Mouse (Mus musculus) inflammation-experienced regulatory T-cells, adult 6 months (primary cell): ENCODE measurements at regions not wholly inside any gene's neighbourhood (a gene's known extent, or its start where the extent isn't known, plus 50 kb on each side); places are given as distances from the start of the nearest gene placed in this dataset.

ENCODE experiments used
- ATAC-seq: one replicate; pipeline ENCODE4 v1.8.0; 2017

DNA sequence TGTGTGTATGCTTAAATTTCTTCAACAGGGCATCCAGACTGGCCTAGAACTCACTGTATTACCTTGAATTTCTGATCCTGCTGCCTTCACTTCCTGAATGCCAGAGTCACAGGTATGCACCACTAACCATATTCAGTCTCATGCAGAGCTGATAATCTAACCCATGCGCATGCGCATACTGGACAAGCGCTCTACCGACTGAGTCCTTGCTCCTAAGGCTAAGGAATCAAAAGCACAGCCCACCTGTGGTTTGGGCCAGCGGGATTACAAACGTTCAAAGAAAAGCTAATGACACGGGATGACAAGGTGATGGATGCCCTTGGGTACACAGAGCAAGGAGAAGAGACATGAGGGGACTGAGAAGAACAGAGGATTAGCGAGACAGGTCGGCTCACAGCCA lies 160.5 kb downstream of the Zfp36l2 start:
- no peak for ATAC-seq

DNA sequence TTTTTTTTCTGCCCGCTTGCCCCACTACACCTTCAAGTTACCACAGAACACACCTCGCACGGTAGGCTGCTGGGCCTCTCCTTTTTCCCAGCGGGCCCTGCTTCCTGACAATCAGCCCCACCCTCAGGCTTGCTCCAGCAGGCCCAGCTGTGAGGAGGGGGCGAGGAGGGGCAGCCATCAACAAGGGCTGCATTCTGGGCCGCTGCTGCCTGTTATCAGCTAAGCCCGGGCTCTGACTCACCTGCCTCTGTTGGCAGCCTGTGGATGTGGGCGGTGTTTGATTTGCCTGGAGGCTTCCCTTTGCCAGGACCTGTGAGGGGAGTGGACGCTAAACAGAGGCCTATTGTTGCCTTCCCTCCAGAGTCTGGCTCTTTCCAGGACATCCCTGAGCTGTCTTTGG lies 161.6 kb downstream of the Zfp36l2 start:
- peak; percentile 44 for ATAC-seq

DNA sequence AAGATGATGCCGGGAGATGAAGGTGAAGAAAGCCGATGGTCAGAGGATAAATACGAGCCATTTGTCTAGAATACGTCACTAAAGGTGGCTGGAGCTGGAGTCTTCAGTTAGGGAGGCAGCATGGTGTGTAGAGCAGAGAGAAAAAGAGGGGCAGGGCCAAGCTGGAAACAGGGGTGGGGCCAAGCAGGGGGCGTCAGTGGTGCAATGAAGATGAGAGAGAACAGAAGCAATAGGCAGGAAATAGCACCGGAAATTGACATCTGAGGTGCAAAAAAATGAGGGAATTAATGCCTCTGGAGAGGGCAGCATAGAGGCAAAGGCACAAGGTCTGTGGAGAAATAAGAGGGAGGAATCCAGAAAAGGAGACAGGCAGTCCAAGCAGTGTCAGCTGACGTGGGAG lies 165.4 kb downstream of the Zfp36l2 start:
- ATAC-seq, result peak; percentile 71

DNA sequence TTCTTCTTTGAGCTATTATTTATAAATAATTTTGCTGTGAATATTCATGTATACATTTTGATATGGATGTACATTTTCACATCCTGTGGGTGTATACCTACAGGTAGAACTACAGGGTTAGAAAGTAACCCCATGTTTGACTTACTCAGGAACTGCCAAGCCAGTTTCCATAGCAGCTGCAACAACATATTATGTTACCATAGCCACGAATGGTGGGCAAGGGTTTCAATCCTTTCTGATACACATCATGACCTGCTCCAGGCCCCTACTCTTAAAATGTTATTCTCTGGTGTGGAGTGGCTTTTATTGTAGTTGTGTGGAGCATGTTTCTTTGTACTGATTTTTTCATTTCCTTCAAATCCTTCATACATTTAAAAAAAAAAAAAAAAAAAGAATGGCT lies 168.9 kb downstream of the Zfp36l2 start:
- ATAC-seq, result no peak

DNA sequence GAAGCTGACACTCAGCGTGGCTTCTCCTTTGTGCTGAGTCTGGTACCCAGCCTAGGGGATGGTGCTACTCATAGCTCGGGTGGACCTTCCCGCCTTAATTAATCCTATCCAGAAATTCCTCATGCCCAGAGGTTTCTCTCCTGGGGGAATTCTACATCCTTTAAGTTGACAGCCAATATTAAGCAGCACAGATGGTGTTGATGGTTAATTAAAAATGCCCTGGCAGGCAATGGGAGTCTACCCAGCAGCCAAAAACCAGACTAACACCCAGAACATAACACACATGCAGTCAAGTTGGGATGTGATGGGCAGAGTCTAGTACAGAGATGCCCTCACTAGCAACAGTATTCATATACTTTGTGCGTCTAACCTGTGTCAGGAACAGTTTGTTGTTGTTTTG lies 169.9 kb downstream of the Zfp36l2 start:
- no peak for ATAC-seq

DNA sequence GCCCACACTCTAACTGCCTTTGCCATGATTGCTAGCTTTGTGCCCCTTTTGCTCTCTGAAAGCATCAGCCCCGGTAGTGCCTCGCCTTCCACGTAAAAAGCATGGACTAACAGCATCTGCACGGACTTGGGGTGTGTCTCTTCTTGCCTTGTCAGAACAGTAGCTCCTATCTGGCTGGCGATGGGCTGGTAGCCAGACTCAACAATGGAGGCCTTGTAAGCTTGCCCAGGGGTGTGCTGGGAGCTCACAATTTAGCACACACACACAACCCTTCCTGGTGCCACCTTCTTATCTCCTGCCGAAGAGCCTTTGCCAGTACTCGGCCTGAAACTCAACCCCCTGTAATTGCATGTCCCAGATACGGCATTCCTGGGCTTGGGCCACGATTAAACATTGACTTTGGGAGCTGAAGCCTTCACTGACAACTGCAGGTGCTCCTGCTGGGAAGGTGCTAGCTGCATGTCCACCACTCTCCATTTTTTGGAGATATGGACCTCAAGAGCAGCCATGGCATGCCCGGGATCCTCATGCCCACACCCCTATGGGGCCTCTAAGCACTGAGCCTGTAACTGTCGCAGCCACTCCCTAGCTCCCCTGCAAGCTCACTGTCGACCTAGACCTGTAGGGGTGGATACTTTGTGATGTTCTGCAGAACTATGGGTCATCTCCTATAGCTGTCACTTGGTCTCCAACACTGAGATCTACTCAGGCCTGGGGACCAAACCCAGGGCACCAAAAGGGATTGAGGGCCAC lies 166.7 kb upstream of the Haao start:
- ATAC-seq, result no peak

DNA sequence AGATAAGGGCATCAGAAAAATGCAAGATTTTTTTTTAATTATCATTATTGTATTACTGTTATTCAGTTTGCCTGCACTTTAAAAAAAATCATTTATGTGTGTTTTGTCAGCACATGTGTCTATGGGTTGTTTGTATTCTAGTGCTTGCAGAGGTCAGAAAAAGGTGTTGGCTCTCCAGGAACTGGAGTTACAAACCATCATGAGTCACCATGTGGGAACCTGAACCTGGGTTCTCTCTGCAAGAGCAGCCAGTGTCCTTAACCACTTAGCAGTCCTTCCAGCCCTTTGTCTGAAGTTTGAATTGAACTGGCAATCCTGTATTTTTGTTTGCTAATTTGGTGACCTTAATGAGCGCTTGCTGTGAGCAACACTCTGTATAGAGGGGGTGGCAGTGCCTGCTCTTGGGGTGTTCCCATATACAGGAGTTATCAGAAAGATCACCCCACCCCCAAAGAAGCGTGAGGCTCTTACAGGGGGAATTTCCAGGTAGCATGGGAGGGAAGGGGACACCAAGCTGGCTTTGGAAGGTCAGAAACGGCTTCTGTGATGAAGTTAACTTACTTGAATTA lies 162.8 kb upstream of the Haao start:
- no peak for ATAC-seq

DNA sequence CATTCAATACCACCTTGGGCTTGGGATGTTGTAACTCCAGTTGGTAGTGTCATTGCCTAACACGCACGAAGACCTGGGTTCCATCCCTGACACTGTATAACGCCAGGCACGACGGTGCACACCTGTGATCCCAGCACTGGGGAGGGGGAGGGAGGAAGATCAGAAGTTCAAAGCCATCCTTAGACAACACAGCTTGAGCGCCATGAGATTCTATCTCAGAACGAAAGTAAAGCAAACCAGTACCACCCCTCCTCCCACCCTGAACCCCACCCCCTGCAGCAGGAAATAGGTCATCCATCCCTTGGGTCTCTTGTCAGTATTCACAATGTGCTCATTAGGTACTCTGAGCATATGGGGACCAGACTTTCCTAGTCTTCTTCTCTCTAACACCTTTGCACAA lies 162.2 kb upstream of the Haao start:
- peak; percentile 67 for ATAC-seq

DNA sequence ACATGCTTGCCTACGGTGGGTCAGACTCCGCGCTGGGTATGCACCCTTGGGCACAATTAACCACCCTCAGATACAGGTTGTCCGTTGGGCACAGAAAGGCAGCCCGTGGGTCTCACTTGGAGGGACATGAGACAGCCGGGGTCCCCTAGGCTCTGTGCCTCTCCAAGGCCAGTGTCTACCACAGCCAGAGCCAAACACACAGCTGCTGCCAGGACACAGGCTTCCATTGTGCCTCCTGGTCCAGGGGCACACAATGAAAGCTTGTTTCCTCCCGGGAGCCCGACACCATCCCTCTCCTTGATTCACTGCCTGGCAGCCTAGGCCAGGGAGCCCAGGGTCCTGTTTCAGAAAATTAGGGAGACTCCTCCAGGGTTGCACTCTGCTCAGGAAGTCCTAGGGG lies 161.4 kb upstream of the Haao start:
- no peak for ATAC-seq

DNA sequence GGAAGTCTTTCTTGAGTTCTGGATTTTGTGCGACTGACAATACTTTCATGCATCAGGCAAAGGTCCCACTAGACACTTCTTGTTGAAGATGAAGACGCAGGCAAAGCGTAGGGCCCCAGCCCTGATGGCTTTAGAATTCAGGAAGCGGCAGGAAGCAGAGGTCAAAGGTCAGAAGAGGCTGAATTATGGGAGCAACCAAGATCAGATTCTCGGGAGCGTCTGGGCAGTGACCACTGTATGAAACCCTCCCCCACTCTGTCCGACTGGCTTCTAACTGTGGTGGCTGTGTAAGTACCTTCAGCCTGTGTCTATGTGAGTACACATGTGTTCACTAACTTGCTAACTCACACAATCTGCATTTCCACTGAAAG lies 160.9 kb upstream of the Haao start:
- no peak for ATAC-seq

DNA sequence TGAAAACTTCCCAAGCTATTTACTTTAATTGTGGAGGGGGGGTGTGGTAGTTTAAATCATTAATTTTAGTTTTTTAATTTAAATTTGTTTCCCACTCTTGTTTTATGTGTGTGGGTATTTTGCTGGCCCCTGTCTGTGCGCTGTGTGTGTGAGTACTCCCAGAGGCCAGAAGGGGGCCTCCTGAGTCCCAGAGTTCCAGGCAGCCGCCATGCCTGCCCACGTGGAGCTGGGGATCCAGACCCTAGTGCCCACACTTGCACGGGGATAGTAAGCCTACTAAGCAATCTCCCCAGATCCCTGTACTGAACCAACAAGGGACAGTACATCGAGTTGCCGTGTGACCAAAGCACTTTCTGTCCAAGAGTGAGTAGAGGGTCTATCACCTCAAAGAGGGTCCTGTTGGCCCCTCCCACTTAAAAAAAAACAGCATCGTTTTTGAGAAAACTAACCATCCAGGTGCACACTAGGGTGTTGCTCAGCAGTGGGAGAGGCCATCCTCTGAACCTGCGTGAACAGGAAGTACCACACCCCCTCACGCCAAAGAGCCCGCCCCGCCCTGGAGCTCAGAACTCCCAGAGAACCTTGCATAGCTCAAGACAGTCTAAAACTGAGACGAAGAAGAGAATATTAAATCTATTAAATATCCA lies 160.4 kb upstream of the Haao start:
- peak; percentile 68 for ATAC-seq

DNA sequence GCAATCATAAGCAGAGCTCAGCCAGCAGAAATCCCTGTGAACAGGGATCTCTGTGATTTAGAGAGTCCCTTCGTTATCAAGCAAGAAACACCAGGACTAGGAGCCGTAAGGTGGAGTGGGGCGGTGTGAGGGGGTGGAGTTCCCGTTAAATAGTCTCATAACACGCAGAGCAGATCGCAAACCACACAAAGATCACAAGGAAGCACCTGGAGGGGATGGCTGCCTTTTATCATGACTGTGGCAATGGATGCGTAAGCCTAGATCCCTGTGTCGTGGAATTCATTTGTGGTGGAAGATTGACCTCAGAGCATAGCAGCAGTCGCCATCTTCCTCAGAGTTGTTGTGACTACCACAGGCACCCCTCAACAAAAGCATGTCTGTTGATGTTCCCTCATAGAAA lies 159.0 kb upstream of the Haao start:
- no peak for ATAC-seq

DNA sequence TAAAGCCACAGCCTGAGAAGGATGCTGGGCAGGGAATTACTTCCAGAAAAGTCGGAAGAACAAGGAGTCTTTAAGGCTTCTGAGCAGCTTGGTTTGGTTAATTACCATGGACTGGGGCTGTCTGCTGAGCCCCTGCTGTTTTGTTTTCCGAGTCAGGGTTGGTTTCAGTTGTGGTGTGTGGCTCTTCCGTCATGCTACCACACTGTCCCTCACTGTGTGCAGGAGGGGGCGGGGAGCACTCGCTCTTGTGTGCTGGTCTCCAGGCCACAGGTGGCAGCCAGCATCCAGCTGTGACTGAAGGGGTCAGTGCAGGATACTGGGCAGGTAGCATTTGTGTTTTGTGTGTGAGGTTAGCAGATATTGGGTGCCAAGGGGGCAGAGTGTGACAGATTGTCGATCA lies 156.5 kb upstream of the Haao start:
- peak; percentile 89 for ATAC-seq

DNA sequence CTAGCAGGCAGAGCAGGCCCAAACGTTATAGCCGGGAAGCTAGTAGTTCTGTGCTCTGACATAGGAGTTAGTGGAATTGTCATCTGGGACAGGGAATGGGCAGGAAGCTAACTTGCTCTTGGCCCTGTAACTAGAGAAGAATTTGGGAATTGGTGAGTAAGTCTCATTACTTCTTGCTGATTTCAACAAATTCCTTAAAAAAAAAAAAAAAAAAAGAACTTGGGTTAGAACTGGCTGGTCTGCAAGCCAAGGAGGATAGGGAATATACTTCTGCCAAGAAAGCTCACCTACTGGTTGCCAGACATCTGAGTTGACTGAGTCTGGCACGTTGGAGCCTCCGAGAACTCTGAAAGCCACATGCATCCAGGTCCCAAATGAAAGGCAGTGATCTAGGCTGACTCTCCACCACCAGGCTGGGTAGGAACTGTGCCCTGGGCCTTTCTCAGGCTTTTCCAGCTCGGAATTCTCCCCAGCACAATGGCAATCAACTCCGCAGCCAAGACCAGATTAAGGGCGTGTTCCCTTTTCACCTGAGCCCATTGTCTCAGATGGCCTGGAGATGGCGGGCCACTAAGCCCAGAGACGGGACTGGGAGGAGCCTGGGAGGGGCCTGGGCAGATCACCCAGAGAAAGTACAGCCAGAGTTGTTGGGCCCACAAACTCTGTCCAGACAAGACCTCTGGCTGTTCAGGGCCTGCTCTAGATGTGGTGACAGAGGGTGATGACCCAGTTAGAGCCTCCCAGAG lies 155.9 kb upstream of the Haao start:
- ATAC-seq, result peak; percentile 12

DNA sequence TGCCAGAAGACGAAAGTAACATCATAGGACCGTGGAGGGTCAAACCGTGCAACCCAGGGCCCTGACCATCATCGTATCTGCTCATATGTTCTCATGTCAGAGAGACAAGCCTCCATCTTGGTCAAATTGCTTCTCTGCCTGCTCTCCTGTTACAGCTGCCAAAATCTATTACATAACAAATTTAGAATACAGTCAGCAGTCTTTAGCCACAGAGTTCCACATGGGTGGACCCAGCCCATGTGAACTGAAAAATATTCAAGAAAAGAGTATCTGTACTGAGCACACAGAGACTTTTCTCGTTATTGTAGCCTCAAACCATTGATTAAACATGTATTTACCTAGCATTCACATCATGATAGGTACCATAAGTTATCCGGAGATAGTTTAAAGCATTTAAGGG lies 155.2 kb upstream of the Haao start:
- no peak for ATAC-seq

DNA sequence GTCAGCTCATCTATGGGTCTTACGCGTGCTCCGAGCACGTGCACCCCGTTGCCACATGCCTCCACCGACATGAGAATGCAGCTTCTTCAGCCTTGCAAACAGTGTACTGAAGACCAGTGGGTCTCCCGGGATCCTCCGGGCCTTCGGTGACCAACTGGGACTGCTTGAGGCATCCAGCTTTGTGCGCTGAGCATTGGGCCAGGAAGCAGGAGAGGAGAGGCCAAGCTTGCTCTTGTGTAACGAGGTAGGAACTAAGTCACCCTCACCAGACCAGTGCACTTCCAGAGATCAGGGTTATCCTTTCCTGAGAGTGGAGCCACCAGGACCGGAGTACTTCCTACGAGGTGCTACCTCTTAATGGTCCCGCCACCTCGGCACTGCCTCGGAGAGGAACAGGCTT lies 154.6 kb upstream of the Haao start:
- ATAC-seq, result no peak

DNA sequence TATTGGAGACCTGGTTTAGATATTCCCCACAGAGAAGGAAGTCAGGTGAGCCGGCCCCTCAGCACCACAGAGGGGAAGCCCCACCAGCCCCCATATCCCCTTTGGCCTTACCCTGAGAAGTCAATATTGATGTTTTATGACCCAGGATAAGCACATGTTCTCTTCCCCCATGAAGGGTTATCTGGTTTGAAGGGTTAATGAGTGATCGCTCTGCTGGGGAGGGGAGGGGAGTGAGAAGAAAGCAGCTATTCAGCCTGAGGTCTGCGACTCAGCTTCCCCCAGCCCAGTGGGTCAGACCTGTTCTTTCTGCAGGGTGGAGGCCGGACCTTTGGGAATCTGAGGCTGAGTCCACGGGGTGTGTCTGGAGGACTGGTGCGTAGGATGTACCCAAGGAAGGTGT lies 152.4 kb upstream of the Haao start:
- ATAC-seq, result no peak

DNA sequence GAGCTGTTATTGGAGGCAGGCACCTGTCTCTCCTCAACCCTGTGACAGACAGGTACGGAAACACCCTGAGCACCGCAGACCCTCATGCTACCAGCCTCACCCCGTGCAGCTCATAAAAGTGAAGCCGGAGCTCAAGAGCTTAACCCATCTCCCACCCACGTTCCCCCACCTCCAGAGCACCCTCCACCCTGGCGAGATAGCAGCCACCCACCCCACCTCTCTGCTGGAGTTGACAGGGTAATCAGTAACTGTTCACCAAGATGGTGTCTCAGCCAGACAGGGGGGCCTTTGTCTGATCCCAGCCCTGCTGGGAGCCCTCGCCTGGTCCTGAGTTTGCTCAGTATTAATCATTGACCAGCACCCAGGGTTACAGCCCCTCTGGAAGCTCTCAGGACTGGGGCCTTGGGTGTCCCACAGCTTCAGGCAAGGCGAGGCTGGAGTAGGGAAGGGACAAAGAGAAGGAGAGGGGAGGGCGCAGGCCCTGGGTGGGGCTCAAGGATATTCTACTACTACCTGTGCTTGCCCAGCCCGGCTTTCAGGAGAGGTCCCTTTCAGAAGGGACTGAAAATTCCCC lies 151.3 kb upstream of the Haao start:
- no peak for ATAC-seq

DNA sequence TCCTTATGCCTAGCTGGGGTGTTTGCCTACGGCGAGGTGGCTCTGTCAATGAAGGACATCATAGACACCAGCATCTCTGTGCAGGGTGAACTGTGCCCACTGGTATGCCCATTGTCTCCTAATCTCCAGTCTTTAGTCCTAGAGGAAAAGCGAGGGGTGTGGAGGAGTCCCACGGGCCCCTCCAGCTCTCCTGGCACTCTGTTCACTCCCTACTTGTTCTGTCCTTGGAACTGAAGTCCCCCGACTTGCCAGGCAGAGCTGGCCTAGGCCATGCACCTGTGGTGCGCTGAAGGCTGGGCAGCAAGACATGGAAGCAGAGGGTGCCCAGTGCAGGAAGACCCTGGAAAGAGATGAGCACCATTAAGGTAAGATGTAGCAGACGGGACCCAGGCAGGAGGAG lies 150.6 kb upstream of the Haao start:
- ATAC-seq, result no peak

DNA sequence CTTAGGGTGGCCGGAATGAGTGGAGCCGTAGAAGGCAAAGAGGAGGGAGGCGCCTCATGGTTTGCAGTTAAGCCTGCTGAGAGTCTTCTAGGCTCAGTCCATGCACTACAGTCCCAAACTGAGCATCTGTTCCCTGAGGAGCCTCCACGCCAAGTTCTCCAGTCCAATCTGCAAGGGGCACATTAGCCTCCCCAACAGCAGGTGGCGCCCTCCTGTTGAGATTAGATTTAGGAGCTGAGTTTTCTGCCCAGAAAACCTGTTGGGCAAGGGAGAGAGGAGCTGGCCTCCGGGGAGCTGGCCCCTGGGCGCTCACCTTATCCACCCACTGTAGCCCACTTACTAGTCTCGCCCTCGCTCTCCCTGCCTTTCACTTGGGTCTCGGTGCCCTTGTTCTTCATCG lies 150.0 kb upstream of the Haao start:
- peak; percentile 63 for ATAC-seq

DNA sequence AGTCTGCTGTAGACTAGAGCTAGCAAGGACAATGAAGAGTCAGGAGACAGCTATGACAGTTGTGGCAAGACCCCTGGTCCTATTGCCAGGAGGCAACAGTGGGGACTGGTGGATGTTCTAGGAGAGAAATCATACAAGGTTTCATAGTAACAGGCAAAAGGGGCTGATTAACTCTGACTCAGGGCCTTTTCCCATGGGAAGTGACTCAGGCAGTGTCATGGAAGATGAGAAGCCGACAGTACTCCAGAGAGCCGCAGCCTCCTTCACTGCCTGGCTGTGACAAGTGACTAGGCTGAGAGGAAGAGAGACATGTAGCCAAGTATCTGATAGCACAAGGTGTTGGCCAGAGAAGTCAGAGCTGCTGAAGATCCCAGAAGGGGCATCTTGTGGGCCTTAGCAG lies 145.3 kb upstream of the Haao start:
- ATAC-seq, result no peak

DNA sequence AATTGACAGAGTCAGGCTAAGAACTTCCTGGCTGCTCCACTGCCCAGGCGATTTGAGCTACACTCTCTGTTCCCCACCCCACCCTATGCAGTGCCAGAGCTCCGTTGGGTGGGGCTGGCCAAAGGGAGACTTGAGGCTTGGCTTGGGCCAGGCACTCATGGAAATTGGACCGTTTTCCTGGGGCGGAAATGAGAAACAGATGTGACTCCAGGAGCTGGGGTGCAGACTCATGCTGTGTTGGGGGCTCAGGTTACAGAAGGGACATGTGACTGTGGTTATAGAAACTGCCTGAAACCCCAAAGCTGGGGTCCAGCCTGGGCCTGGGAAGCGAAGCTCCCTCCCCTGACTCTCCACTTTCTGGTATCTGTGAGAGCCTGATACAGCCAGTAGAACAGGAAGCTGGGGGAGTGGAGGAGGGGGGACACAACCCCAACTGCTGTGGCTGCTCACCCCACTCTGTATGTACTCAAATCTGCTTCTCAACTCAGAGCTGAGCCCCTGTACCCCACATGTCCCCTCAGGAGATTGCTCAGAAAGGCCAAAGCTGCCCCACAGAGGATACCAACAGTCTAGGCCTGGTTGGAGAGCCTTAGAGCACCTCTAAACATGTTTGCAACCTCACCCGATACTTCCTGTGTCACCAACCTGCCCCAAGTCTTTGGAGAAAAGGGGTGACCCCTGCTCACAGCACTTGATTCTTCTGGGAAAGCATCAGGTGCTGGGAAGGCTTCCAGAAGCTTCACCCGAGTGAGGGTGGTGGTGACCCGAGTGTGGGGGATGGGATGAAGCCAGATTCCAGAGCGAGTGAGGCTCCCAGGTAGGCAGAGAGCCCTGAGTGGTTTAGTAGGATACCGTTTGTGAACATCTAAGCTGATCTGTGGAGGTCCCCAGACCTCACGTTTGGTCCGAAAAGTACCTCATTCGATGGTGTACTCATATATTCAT lies 142.9 kb upstream of the Haao start:
- ATAC-seq, result peak; percentile 74
